Mouse (Mus musculus) forelimb bud, embryonic 11.5 days (tissue): ENCODE measurements around the gene Bcl6.

ENCODE experiments used
- DNase-seq: peaks from one replicate; pipeline ENCODE4 v3.0.0-alpha.2; 2012; ENCODE audit warnings: low read depth, low spot score

Bcl6 gene

GRCm38 (mm10) chr16:23927301-23928114, 61.1 kb downstream of the Bcl6 start:
- DNase-seq = no peak

- no peak for DNase-seq
Observed at GRCm38 (mm10) chr16:23922906-23923305, 65.7 kb downstream of the Bcl6 start.

GRCm38 (mm10) chr16:23921697-23922096, 67.0 kb downstream of the Bcl6 start:
- DNase-seq = no peak

- DNase-seq = no peak
Observed at GRCm38 (mm10) chr16:23919418-23919817, 69.2 kb downstream of the Bcl6 start.
